Mouse (Mus musculus): ENCODE results near the gene Fxn.

Fxn gene

GRCm38 (mm10) chr19:24300994-24301767 is 20.8 kb upstream of the Fxn start:
- DNase-seq (ENCODE audit: low read depth, low spot score), result peak; percentile 68

DNA sequence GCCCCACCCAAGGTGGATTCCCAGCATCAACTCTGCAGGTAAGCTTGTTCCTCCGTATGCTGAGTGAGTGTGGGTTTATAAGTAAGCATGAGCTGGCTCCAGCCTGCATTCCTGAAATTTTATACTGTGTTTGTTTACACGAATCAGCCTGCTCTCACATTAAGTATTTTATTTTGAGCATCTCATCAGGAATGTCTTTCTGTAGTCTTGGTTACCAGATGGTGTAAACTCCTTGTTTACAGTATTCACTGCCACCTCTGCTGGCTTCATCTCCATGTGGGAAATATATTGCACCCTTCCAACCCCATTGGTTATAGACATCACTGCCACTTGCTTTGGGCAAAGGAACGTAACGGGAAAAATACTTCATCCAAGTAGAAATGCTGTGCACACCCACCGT is 13.1 kb upstream of the Fxn start:
- no peak for DNase-seq (ENCODE audit: low read depth, low spot score)

GRCm38 (mm10) chr19:24284187-24284586 is 3.8 kb upstream of the Fxn start:
- no peak for DNase-seq (ENCODE audit: low read depth, low spot score)

DNA sequence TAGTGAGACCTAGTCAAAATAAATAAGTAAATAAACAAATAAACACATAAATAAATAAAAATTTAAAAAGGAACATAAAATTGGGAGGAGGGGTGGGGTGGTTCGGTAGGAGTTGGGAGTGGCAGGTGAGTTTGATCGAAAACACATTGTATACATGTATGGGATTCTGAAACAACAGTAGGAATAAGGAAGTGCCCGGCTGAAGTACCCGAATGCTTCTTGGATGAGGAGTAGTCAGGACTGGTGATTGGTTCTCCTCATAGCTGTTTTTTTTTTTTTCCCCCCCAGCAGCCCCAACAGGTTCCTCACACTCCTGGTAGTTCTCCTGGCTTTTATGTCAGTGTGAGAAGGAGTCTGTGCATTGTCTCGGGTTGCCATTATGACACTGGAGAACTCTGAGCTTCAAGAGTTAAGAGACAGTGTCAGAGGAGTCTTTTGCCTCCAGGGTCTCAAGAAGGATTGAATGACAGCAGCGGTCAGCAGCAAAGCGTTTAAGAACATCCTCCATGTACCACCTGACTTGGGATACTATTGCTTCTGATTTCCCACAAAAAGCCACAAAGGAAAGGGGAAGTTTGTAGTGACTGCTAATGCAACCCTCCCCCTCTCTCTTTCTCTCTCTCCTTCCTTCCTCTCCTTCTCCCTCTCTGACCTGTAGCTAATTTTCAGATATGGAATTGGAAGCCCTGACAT is 1.0 kb upstream of the Fxn start:
- no peak for DNase-seq (ENCODE audit: low read depth, low spot score)

- DNase-seq (ENCODE audit: low read depth, low spot score), result peak; percentile 72
Measured at GRCm38 (mm10) chr19:24279706-24280600, 452 bp downstream of the Fxn start.

GRCm38 (mm10) chr19:24278859-24279258 is 1.5 kb downstream of the Fxn start:
- no peak for DNase-seq (ENCODE audit: low read depth, low spot score)

GRCm38 (mm10) chr19:24274281-24274680 is 6.1 kb downstream of the Fxn start:
- no peak for DNase-seq (ENCODE audit: low read depth, low spot score)

GRCm38 (mm10) chr19:24271746-24272426 is 8.5 kb downstream of the Fxn start:
- peak; percentile 91 for DNase-seq (ENCODE audit: low read depth, low spot score)

DNA sequence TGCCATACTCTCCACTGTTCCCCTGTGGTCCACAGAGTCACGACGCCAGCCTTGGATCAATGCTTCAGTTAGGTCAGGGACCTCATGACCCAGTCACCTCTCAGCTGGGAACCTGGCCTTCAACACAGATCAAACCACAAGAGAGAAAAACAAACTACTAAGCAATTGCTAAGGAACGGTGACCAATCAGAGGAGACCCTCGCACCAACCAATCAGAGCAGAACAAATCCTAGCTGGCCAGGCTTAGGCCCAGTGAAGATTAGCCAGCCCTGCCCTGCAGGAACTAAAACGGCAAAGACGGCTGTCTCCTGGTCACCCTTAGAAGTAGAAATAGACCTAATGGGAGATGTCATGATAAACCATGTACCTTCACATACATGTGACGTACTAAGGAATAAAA is 9.1 kb downstream of the Fxn start:
- no peak for DNase-seq (ENCODE audit: low read depth, low spot score)

GRCm38 (mm10) chr19:24268531-24268930 is 11.9 kb downstream of the Fxn start:
- no peak for DNase-seq (ENCODE audit: low read depth, low spot score)

- DNase-seq (ENCODE audit: low read depth, low spot score), result no peak
Measured at GRCm38 (mm10) chr19:24266046-24266830, 14.2 kb downstream of the Fxn start.

GRCm38 (mm10) chr19:24264991-24265390 is 15.4 kb downstream of the Fxn start:
- peak; percentile 68 for DNase-seq (ENCODE audit: low read depth, low spot score)

DNA sequence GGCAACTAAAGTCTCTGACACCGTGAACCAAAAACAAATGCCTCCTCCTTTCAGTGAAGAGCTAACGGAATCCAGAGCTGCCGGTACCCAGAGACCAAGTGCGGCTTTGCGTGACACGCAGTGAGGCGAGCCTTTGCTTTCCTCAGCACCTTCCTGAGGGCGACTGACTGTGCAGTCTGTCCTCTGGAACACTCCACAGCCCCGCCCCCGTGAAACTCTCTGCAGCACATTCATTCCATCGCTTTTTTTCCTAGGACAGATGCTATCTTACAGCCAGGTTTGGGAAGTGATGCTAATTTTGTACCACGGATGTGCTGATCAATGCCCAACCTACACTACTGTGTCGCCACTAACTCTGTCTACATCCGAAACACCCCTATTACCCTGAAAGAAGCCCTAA is 17.7 kb downstream of the Fxn start:
- no peak for DNase-seq (ENCODE audit: low read depth, low spot score)

- DNase-seq (ENCODE audit: low read depth, low spot score), result no peak
Measured at GRCm38 (mm10) chr19:24259390-24260351, 20.7 kb downstream of the Fxn start.

DNA sequence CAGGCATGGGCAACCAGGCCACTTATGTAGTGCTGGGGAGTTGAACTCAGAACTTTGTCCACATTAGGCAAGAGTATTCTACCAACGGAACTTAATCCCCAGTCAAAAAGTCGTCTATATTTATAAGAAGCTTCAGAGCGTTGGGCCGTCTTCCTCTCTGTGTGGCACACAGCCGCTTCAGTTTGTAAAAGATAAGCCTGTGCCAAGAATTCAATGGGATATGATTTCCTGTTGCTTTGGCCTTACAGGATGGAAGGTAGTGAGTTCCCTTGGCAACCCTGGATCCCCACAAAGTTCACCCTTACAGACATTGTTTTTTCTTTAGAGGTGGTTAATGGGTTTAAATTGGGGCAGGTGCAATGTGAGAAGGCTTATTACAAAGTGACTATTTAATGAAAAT is 22.0 kb downstream of the Fxn start:
- no peak for DNase-seq (ENCODE audit: low read depth, low spot score)

GRCm38 (mm10) chr19:24257962-24258361 is 22.4 kb downstream of the Fxn start:
- no peak for DNase-seq (ENCODE audit: low read depth, low spot score)

GRCm38 (mm10) chr19:24253657-24254260 is 26.6 kb downstream of the Fxn start:
- no peak for DNase-seq (ENCODE audit: low read depth, low spot score)

- no peak for DNase-seq (ENCODE audit: low read depth, low spot score)
Measured at GRCm38 (mm10) chr19:24251869-24252268, 28.5 kb downstream of the Fxn start.

GRCm38 (mm10) chr19:24243340-24243739 is 37.1 kb downstream of the Fxn start:
- DNase-seq (ENCODE audit: low read depth, low spot score), result no peak
